Mouse (Mus musculus) erythroblast, embryonic 14.5 days (primary cell): ENCODE results near the gene Smyd3.

Experiments
- GATA1 ChIP-seq: IDR thresholded peaks from 2 replicates; pipeline ENCODE4 v1.6.1; 2012; ENCODE audit warnings: low read length, inconsistent platforms, mixed read lengths
- TAL1 ChIP-seq: IDR thresholded peaks from 3 replicates; pipeline ENCODE4 v1.6.1; 2012; ENCODE audit warnings: low read length, inconsistent platforms, mixed read lengths

DNA sequence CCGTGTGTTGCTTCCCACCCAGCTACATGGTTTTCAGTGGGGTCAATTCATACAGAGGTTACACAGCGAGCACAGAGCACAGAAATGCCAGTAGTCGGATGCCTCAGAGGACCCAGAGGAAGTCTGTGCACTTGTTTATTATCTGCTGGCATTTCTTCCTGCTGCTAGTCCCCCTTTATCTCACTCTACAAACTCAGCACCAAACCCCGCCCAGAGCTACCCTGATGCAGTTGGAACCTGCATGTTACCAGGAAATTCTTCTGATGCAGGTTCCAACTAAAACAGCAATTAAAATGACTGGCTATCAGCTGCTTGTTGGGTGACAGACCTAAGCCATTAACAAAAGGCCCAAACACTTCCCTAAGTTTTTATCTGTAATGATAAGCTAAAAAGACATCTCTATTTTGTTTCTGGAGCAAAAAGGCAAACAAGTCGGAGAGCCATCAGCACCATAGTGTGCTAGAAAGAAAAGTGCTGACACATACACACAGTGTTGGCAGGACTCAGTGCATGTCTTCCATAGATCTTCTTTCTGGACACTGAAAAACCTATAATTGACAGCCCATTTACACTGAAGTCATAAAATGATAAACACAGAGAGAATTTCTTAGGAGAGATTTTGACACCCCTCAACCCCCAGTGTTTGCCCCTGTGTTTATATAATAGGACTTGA is 368.2 kb downstream of the Smyd3 start:
- TF ChIP-seq TAL1 (no peak), GATA1 (no peak)
